Mouse (Mus musculus) common myeloid progenitor, adult 5-6 weeks (primary cell): ENCODE data around the gene Lhfpl2. TPM values are rescaled to one million over a fixed set of nuclear protein-coding genes. Genes with fewer than 3 reads are reported as not detected.

ENCODE experiments used
- total RNA-seq: library from RNA; stranded (forward); fragments of 200-1000, 187-1606 nt; gene quantifications from 2 replicates; pipeline ENCODE4 v1.2.3, GENCODE M21; 2017

Gene Lhfpl2
- total RNA-seq, 1 experiment from 2014 or later: 17.6 TPM

Other genes starting within 250 kb of the Lhfpl2 start
- 8.9 and 12.9 TPM in 2 replicates for gene Scamp1, start 228.1 kb downstream of the Lhfpl2 start, total RNA-seq